Comparison of ENCODE assay signal across 24 mouse cellular contexts in the genomic region with DNA sequence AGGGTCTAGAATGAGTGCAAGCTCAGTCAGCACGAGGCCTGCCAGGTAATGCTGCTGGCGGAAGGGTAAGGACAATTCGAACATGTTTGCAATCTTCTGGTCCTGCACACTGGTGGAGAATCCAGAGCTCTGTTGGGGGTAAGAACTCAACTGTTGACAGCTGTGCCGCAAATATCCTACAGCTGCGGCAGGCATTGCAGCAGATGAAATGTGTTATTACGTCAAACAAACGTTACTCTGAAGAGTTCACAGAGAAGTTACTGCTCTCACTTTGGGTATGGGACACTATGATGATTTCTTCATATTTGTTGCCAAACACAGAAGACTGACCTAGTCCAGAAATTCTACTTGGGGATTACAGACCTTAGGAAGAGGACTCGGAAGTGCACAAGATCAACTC. TPM values are rescaled to one million over a fixed set of nuclear protein-coding genes. Genes with fewer than 3 reads are reported as not detected.
"Had no signal": no experiment of that assay in that cellular context is flagged by ENCODE, and none has a peak within 500 bp of the region (broad histone marks: within the 10 kb centered on the region; RNA-seq: fewer than 3 reads in every experiment).

No protein-coding gene starts in this region.

- DNase-seq: gastrocnemius, postnatal 14 days; gastrocnemius, postnatal 36 days; heart, adult 18-20 months; heart, postnatal 14 days; heart, postnatal 36 days; kidney, adult 11 months; kidney, adult 2 months; kidney, adult 9 months; kidney, postnatal 14 days; kidney, postnatal 36 days; layer of hippocampus, adult 9-11 months; layer of hippocampus, postnatal 36 days; left cerebral cortex, postnatal 4 days had no signal

- ATAC-seq: hindbrain, postnatal 0 days; intestine, embryonic 16.5 days had no signal

- H3K27me3 ChIP-seq: heart, embryonic 12.5 days; hindbrain, embryonic 13.5 days; hindbrain, embryonic 15.5 days; kidney, embryonic 15.5 days; limb, embryonic 13.5 days; limb, embryonic 15.5 days had no signal

- H3K4me2 ChIP-seq: heart, embryonic 12.5 days; hindbrain, embryonic 13.5 days; hindbrain, embryonic 15.5 days; kidney, embryonic 15.5 days; limb, embryonic 13.5 days; limb, embryonic 15.5 days had no signal

- H3K9me3 ChIP-seq: heart, embryonic 10.5 days; heart, embryonic 12.5 days; hindbrain, embryonic 13.5 days; hindbrain, embryonic 15.5 days; kidney, embryonic 15.5 days; limb, embryonic 13.5 days; limb, embryonic 15.5 days had no signal

- H3K4me3 ChIP-seq: heart, embryonic 10.5 days; heart, embryonic 12.5 days; hindbrain, embryonic 13.5 days; hindbrain, embryonic 15.5 days; kidney, embryonic 15.5 days; limb, embryonic 13.5 days; limb, embryonic 15.5 days had no signal

- H3K9ac ChIP-seq: heart, embryonic 12.5 days; hindbrain, embryonic 13.5 days; hindbrain, embryonic 15.5 days; kidney, embryonic 15.5 days; limb, embryonic 13.5 days; limb, embryonic 15.5 days had no signal

- H3K4me1 ChIP-seq: heart, embryonic 10.5 days; heart, embryonic 12.5 days; hindbrain, embryonic 13.5 days; hindbrain, embryonic 15.5 days; kidney, embryonic 15.5 days; limb, embryonic 13.5 days; limb, embryonic 15.5 days had no signal

- H3K27ac ChIP-seq: heart, embryonic 10.5 days; hindbrain, embryonic 13.5 days; hindbrain, embryonic 15.5 days; hindbrain, postnatal 0 days; kidney, embryonic 15.5 days; kidney, postnatal 0 days; limb, embryonic 13.5 days; limb, embryonic 15.5 days had no signal

RNA-seq across cellular contexts. Expression of a gene that starts 46.1 kb away (rescaled TPM):
- polyA plus RNA-seq: large intestine, adult 2 months had no signal
